Mouse (Mus musculus) adipose tissue, adult 10 weeks (tissue): ENCODE data around the gene Ces1h. TPM values are rescaled to one million over a fixed set of nuclear protein-coding genes. Genes with fewer than 3 reads are reported as not detected.

ENCODE experiments used
- polyA plus RNA-seq: library from polyadenylated mRNA; stranded (reverse); fragments of 350-450 nt; fragmentation: Illumina TruSeq; extraction: RNeasy Lipid Tissue Mini Kit (QIAGEN cat#74804); gene quantifications from one replicate; pipeline ENCODE4 v1.2.3, GENCODE M21; 2014; ENCODE audit warnings: low read depth, low replicate concordance

Ces1h gene
- not detected for polyA plus RNA-seq

GRCm38 (mm10) chr8:93379625-93380024 is at the start of gene Ces1h:
Gene Ces1h, minus strand, starts transcription at chr8:93379725.

GRCm38 (mm10) chr8:93337207-93337606 is 42.3 kb downstream of the Ces1h start, which contains the start of gene Ces1g:
Gene Ces1g, minus strand, starts transcription at chr8:93337308.

Other genes with a start within 250 kb of the Ces1h start
- not detected for gene Ces1c, start 248.4 kb downstream of the Ces1h start, polyA plus RNA-seq
- gene Ces1d, start 181.9 kb downstream of the Ces1h start, polyA plus RNA-seq, result 640 TPM
- gene Ces1e, start 150.1 kb downstream of the Ces1h start, polyA plus RNA-seq, result 2.9 TPM
- 75.9 TPM for gene Ces1f, start 100.0 kb downstream of the Ces1h start, polyA plus RNA-seq
- gene Ces1g, start 42.4 kb downstream of the Ces1h start, polyA plus RNA-seq, result not detected
- gene Ces5a, start 156.1 kb upstream of the Ces1h start, polyA plus RNA-seq, result 1,303 TPM